ENCODE assay signal across 8 mouse cellular contexts in the genomic region with DNA sequence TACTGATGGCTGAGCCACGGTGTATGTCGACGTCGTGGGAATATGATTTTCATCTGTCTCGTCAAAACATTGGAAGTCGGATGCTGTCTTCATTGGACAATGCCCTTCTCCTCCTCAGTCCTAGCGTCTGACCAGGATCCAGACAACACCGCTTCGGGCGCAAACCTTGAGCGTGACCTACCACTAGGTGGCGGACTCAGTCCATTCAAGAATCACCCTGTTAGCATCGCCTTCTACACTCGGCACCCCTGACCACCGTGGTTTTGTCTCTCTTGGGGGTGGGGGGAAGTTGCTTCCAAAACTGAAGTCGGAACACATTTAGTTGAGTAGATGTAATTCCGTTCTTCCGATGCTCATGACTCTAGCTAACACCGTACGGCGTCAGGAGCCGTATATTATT. TPM values are rescaled to one million over a fixed set of nuclear protein-coding genes. Genes with fewer than 3 reads are reported as not detected.
DNase-seq lines count a peak whose midpoint lies in the region; TF ChIP-seq lines count a peak whose summit lies in the region.

No protein-coding gene starts in this region.

- H3K4me1 ChIP-seq in cortical plate, adult 2 months (ENCODE audit: control insufficient read depth, insufficient read depth, low read length): peaks cover 2% of the 10 kb centered on the region; the same call in 1 of the 2 replicates

- peak; percentile 97 for DNase-seq in adipocyte (ENCODE audit: low spot score)
- DNase-seq in gastrocnemius, postnatal 10 days: peak; percentile 92
- DNase-seq in hindlimb bud, embryonic 11.5 days (ENCODE audit: extremely low spot score, low read depth, low spot score): peak; percentile 86
- peak; percentile 90 to 95 for DNase-seq in left cerebral cortex, adult 18-20 months (ENCODE audit: low spot score in 2 of 2)
- peak; percentile 88 to 93 for DNase-seq in lung, postnatal 4 days
- DNase-seq in retina, embryonic 14.5 days (ENCODE audit: low spot score): peak; percentile 96
- DNase-seq in thymus, postnatal 36 days: peak; percentile 87 to 89

- TF ChIP-seq CTCF in cortical plate, adult 2 months (IDR thresholded peaks at IDR 0.05; ENCODE audit: extremely low read depth, insufficient read depth, low read length): peak; percentile 93

- H3K27ac ChIP-seq in cortical plate, adult 2 months (ENCODE audit: insufficient read depth, low read length): no peak overlapping the region

- TF ChIP-seq POLR2A in cortical plate, adult 2 months (IDR thresholded peaks at IDR 0.05; ENCODE audit: extremely low read depth, insufficient read depth, low read length): no peak

- H3K4me3 ChIP-seq in cortical plate, adult 2 months (ENCODE audit: insufficient read depth, low read length): peak overlapping the region; percentile 18; the same call in 1 of the 2 replicates

RNA-seq across cellular contexts. Expression of gene Gm37419, which starts 4.1 kb away (rescaled TPM):
- not detected in 2 replicates for polyA plus RNA-seq in cortical plate, adult 2 months (2012; rRNA removed)
- total RNA-seq in gastrocnemius, postnatal 10 days (2021): not detected
- total RNA-seq in left cerebral cortex, adult 18-20 months (2021): not detected

RNA-seq across cellular contexts. Expression of gene Bcl6, which starts 4.5 kb away (rescaled TPM):
- polyA plus RNA-seq in cortical plate, adult 2 months (2012; rRNA removed): 16.2 and 19.8 TPM in 2 replicates
- 10 to 100 TPM; 24.1 to 31.2 TPM for total RNA-seq in gastrocnemius, postnatal 10 days (2021)
- 10 to 100 TPM; 28.4 TPM for total RNA-seq in left cerebral cortex, adult 18-20 months (2021)

RNA-seq across cellular contexts. Expression of gene Rtp2, which starts 52.0 kb away (rescaled TPM):
- polyA plus RNA-seq in cortical plate, adult 2 months (2012; rRNA removed): 0.04 TPM in 2 replicates
- total RNA-seq in gastrocnemius, postnatal 10 days (2021): not detected
- under 1 TPM in 1 of 2 experiments, not detected in 1; 0.42 TPM for total RNA-seq in left cerebral cortex, adult 18-20 months (2021)
